Mouse (Mus musculus) heart, postnatal 0 days (tissue): ENCODE data around the gene Lclat1. TPM values are rescaled to one million over a fixed set of nuclear protein-coding genes. Genes with fewer than 3 reads are reported as not detected.
A peak's percentile ranks its signal among the peaks of the same experiment; 100 is the strongest.

ENCODE experiments used
- ATAC-seq: fragments of 200-750 bp; cut with Nextera tagmentation; 2 replicates; pipeline ENCODE4 v1.8.0; 2017; ENCODE audit warnings: low read depth, moderate number of reproducible peaks, moderate library complexity; ENCODE audit not compliant: insufficient read depth
- DNase-seq: peaks from one replicate; pipeline ENCODE4 v3.0.0-alpha.2; 2016; ENCODE audit warnings: low spot score
- H3K27ac ChIP-seq: fragments of 300-500 bp; sonication (generic); 2 replicates; pipeline ENCODE4 v1.5.1; 2014; ENCODE audit warnings: low read depth, mild to moderate bottlenecking
- H3K27me3 ChIP-seq: fragments of 300-500 bp; sonication (generic); 2 replicates; pipeline ENCODE4 v1.6.1; 2014; ENCODE audit warnings: low read length, mixed read lengths; ENCODE audit not compliant: control insufficient read depth, insufficient read depth
- H3K36me3 ChIP-seq: fragments of 300-500 bp; sonication (generic); replicated peaks from 2 replicates; pipeline ENCODE4 v1.6.1; 2014; ENCODE audit warnings: low read length, mixed read lengths; ENCODE audit not compliant: control insufficient read depth, insufficient read depth
- H3K4me1 ChIP-seq: fragments of 300-500 bp; sonication (generic); 2 replicates; pipeline ENCODE4 v1.6.1; 2014; ENCODE audit warnings: antibody characterized with exemption; ENCODE audit not compliant: control insufficient read depth, insufficient read depth
- H3K4me2 ChIP-seq: fragments of 300-500 bp; sonication (generic); 2 replicates; pipeline ENCODE4 v1.6.1; 2014; ENCODE audit warnings: low read depth, mild to moderate bottlenecking, low read length, moderate library complexity
- H3K4me3 ChIP-seq: fragments of 300-500 bp; sonication (generic); 2 replicates; pipeline ENCODE4 v1.5.1; 2014; ENCODE audit warnings: low read depth, low read length
- H3K9ac ChIP-seq: fragments of 300-500 bp; sonication (generic); replicated peaks from 2 replicates; pipeline ENCODE4 v1.6.1; 2014; ENCODE audit warnings: low read depth, low read length, mixed read lengths
- H3K9me3 ChIP-seq: fragments of 300-500 bp; sonication (generic); replicated peaks from 2 replicates; pipeline ENCODE4 v1.6.1; 2016; ENCODE audit warnings: low read length; ENCODE audit not compliant: control insufficient read depth
- CTCF ChIP-seq: IDR thresholded peaks from 2 replicates; pipeline ENCODE4 v1.5.1; 2016; ENCODE audit warnings: antibody characterized with exemption, control low read depth, low read depth
- EP300 ChIP-seq: IDR thresholded peaks from 2 replicates; pipeline ENCODE4 v1.6.1; 2016; ENCODE audit warnings: antibody characterized with exemption, low read depth
- WGBS: fragments of 180-500 bp; shearing (Covaris S2); extraction: QIAGEN DNeasy Blood & Tissue Kit; methylation state at CpG from one replicate; pipeline ENCODE4 v1.1.7; 2014; 5-methylcytosine and 5-hydroxymethylcytosine counted together
- polyA plus RNA-seq: library from polyadenylated mRNA; unstranded; fragments of >200 nt; fragmentation: Nextera tagmentation; extraction: Ambion mirVana; gene quantifications from 2 replicates; pipeline ENCODE4 v1.2.1, GENCODE M21; 2015
- total RNA-seq: library from RNA; depleted of rRNA; stranded (reverse); fragments of >200 nt; gene quantifications from 2 replicates; pipeline ENCODE4 v1.2.3, GENCODE M21; 2014; ENCODE audit warnings: low replicate concordance; rRNA removed

The Lclat1 gene
- 218 and 225 TPM in 2 replicates for total RNA-seq
- 31.5 and 32.8 TPM in 2 replicates for polyA plus RNA-seq

GRCm38 (mm10) chr17:73107158-73108157 lies at the start of gene Lclat1:
Lclat1 (plus strand) TSS chr17:73107985.
- peak within 1 kb of the TSS; percentile 92 for H3K4me3 ChIP-seq
- peak; percentile 98 for ATAC-seq

DNA sequence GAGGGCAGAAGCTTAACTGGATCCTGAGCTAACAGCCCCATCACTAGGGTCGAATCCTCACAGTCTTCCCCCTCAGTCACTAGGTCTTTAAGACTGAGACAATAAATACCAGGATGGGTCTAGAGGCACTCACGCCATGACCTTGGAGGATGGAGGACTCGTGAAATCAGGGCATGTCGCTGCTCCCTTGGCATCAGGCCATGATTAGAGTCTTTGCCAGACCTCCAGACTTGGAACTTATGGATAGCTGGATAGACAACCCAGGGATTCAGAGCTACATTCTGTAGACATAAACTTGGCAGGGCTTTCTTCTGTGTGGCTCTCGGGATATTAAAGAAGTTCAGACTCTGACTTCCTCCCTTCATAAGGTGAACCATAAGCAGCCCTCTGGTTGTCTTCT lies 49.5 kb upstream of the Lclat1 start:
- Histone ChIP-seq H3K9me3 (no peaks in the 10 kb centered on the region), H3K27ac (peak overlapping the region; percentile 26; the same call in 1 of the 2 replicates), H3K4me3 (no peak overlapping the region), H3K4me2 (no peak overlapping the region), H3K36me3 (no peaks in the 10 kb centered on the region), H3K9ac (no peak overlapping the region), H3K4me1 (peaks cover 19% of the 10 kb centered on the region), H3K27me3 (no peaks in the 10 kb centered on the region)
- no peak for ATAC-seq
- 30% methylated on average over 5 of the region's 5 CpGs for WGBS
- TF ChIP-seq EP300 (no peak), CTCF (no peak)
- DNase-seq: no peak

More at GRCm38 (mm10) chr17:73107158-73108157, at the start of gene Lclat1:
- 5% methylated on average over 51 of the region's 51 CpGs for WGBS
- TF ChIP-seq EP300 (0 out of 2 replicates have a peak, but pooled peaks have one; percentile 52), CTCF (no peak)
- Histone ChIP-seq H3K27me3 (no peaks in the 10 kb centered on the region), H3K4me1 (peaks cover 10% of the 10 kb centered on the region), H3K9me3 (no peaks in the 10 kb centered on the region), H3K9ac (peak within 1 kb of the TSS; percentile 91), H3K27ac (peak within 1 kb of the TSS; percentile 88), H3K4me2 (peak within 1 kb of the TSS; percentile 99), H3K36me3 (no peaks in the 10 kb centered on the region)
- DNase-seq: peak; percentile 97

- H3K36me3 ChIP-seq: no peaks in the 10 kb centered on the region
- no peak overlapping the region for H3K27ac ChIP-seq
- H3K4me3 ChIP-seq: no peak overlapping the region
- H3K9me3 ChIP-seq: no peaks in the 10 kb centered on the region
- 77% methylated on average over 3 of the region's 3 CpGs for WGBS
- ATAC-seq (no peak), DNase-seq (no peak)
- no peak overlapping the region for H3K9ac ChIP-seq
- H3K27me3 ChIP-seq: no peaks in the 10 kb centered on the region
- no peak for TF ChIP-seq CTCF
- TF ChIP-seq EP300: no peak
- peaks cover 13% of the 10 kb centered on the region; the same call in 1 of the 2 replicates for H3K4me1 ChIP-seq
- H3K4me2 ChIP-seq: no peak overlapping the region
These were observed 47.4 kb upstream of the Lclat1 start for GRCm38 (mm10) chr17:73060224-73060896.

- H3K27ac ChIP-seq: no peak overlapping the region
- no peak overlapping the region for H3K9ac ChIP-seq
- H3K4me2 ChIP-seq: no peak overlapping the region
- H3K36me3 ChIP-seq: no peaks in the 10 kb centered on the region
- WGBS: 82% methylated on average over 8 of the region's 8 CpGs
- DNase-seq (no peak), ATAC-seq (no peak)
- H3K27me3 ChIP-seq: no peaks in the 10 kb centered on the region
- H3K4me3 ChIP-seq: no peak overlapping the region
- no peaks in the 10 kb centered on the region for H3K9me3 ChIP-seq
- TF ChIP-seq CTCF (no peak), EP300 (no peak)
- peaks cover 15% of the 10 kb centered on the region for H3K4me1 ChIP-seq
These were observed 46.9 kb upstream of the Lclat1 start for GRCm38 (mm10) chr17:73060897-73061252.

GRCm38 (mm10) chr17:73062701-73063100 lies 45.1 kb upstream of the Lclat1 start:
- Histone ChIP-seq H3K36me3 (no peaks in the 10 kb centered on the region), H3K9ac (no peak overlapping the region), H3K4me3 (no peak overlapping the region), H3K4me1 (peaks cover 33% of the 10 kb centered on the region), H3K9me3 (no peaks in the 10 kb centered on the region), H3K27me3 (no peaks in the 10 kb centered on the region), H3K4me2 (no peak overlapping the region), H3K27ac (no peak overlapping the region)
- WGBS: 59% methylated on average over 1 of the region's 1 CpGs
- no peak for DNase-seq
- no peak for ATAC-seq
- TF ChIP-seq CTCF: no peak
- TF ChIP-seq EP300: no peak
